37 mouse cellular contexts compared by ENCODE assay signal in genomic region chr6:99722390-99722789, GRCm38 (mm10). TPM values are rescaled to one million over a fixed set of nuclear protein-coding genes. Genes with fewer than 3 reads are reported as not detected.
"Had no signal": no experiment of that assay in that cellular context is flagged by ENCODE, and none has a peak within 500 bp of the region (broad histone marks: within the 10 kb centered on the region; RNA-seq: fewer than 3 reads in every experiment).

No protein-coding gene starts in this region.

- H3K36me3 ChIP-seq: limb, embryonic 10.5 days; limb, embryonic 12.5 days; limb, embryonic 13.5 days; limb, embryonic 15.5 days; liver, embryonic 12.5 days; liver, embryonic 13.5 days; liver, embryonic 15.5 days; lung, embryonic 15.5 days; midbrain, embryonic 10.5 days; midbrain, embryonic 12.5 days; midbrain, embryonic 13.5 days; midbrain, embryonic 15.5 days; neural tube, embryonic 12.5 days had no signal

- ATAC-seq: liver, embryonic 12.5 days; liver, postnatal 0 days; lung, postnatal 0 days; midbrain, embryonic 13.5 days; midbrain, embryonic 15.5 days; midbrain, embryonic 16.5 days had no signal

- H3K4me1 ChIP-seq: liver, embryonic 12.5 days; liver, embryonic 15.5 days had no signal

- H3K27ac ChIP-seq: limb, embryonic 10.5 days; limb, embryonic 12.5 days; limb, embryonic 13.5 days; limb, embryonic 15.5 days; liver, embryonic 12.5 days; liver, embryonic 13.5 days; liver, embryonic 14.5 days; liver, embryonic 15.5 days; lung, embryonic 15.5 days; macrophage; midbrain, embryonic 10.5 days; midbrain, embryonic 12.5 days; midbrain, embryonic 13.5 days; midbrain, embryonic 15.5 days; neural tube, embryonic 12.5 days had no signal

- H3K9me3 ChIP-seq: limb, embryonic 10.5 days; limb, embryonic 12.5 days; limb, embryonic 13.5 days; limb, embryonic 15.5 days; liver, embryonic 12.5 days; liver, embryonic 13.5 days; liver, embryonic 15.5 days; lung, embryonic 15.5 days; megakaryocyte, embryonic 14.5 days; midbrain, embryonic 10.5 days; midbrain, embryonic 12.5 days; midbrain, embryonic 13.5 days; midbrain, embryonic 15.5 days; neural tube, embryonic 12.5 days had no signal

- H3K4me3 ChIP-seq: limb, embryonic 10.5 days; limb, embryonic 12.5 days; limb, embryonic 13.5 days; limb, embryonic 15.5 days; liver, embryonic 12.5 days; liver, embryonic 13.5 days; liver, embryonic 15.5 days; lung, embryonic 15.5 days; megakaryocyte, embryonic 14.5 days; midbrain, embryonic 10.5 days; midbrain, embryonic 12.5 days; midbrain, embryonic 13.5 days; midbrain, embryonic 15.5 days; myocyte; neural tube, embryonic 12.5 days had no signal

- DNase-seq: left cerebral cortex, postnatal 4 days; liver; liver, embryonic 13.5 days; liver, postnatal 0 days; lung, adult 18-20 months; lung, adult 2 months; lung, embryonic 14.5 days; lung, postnatal 10 days; lung, postnatal 14 days; lung, postnatal 36 days; lung, postnatal 4 days; midbrain, embryonic 14.5 days had no signal

RNA-seq across cellular contexts. Expression of gene Prok2, which starts 3.8 kb away (rescaled TPM):
- total RNA-seq: liver, adult 2 months; megakaryocyte progenitor cell, adult 5-6 weeks; megakaryocyte-erythroid progenitor cell, adult 5-6 weeks; monocyte, adult 5-6 weeks had no signal
- polyA plus RNA-seq: limb, embryonic 10.5 days; liver, adult 2 months; liver, embryonic 11.5 days; liver, embryonic 12.5 days; liver, embryonic 13.5 days; lung, adult 2 months; macrophage; midbrain, embryonic 10.5 days; midbrain, embryonic 11.5 days; midbrain, embryonic 12.5 days; myocyte; neural tube, embryonic 11.5 days; neural tube, embryonic 12.5 days had no signal

RNA-seq across cellular contexts. Expression of gene Gpr27, which starts 29.9 kb away (rescaled TPM):
- total RNA-seq: megakaryocyte-erythroid progenitor cell, adult 5-6 weeks; monocyte, adult 5-6 weeks had no signal
- polyA plus RNA-seq: macrophage, myocyte had no signal
